Comparison of ENCODE assay signal across 15 mouse cellular contexts in genomic region chr11:54004734-54005133, GRCm38 (mm10). TPM values are rescaled to one million over a fixed set of nuclear protein-coding genes. Genes with fewer than 3 reads are reported as not detected.
DNase-seq lines count a peak whose midpoint lies in the region; ATAC-seq lines count a peak whose summit lies in the region.
"Had no signal": no experiment of that assay in that cellular context is flagged by ENCODE, and none has a peak within 500 bp of the region (broad histone marks: within the 10 kb centered on the region; RNA-seq: fewer than 3 reads in every experiment).

No protein-coding gene starts in this region.

- peaks cover 71% of the 10 kb centered on the region for H3K4me1 ChIP-seq in liver, embryonic 15.5 days (replicated peaks)
- H3K4me1 ChIP-seq: neural tube, embryonic 15.5 days had no signal

- H3K4me3 ChIP-seq in liver, embryonic 15.5 days (replicated peaks), result peak overlapping the region; percentile 30
- H3K4me3 ChIP-seq: embryonic facial prominence, embryonic 15.5 days; heart, embryonic 15.5 days; limb, embryonic 13.5 days; neural tube, embryonic 15.5 days had no signal

- H3K9me3 ChIP-seq in liver, embryonic 15.5 days (replicated peaks), result no peaks in the 10 kb centered on the region
- H3K9me3 ChIP-seq: embryonic facial prominence, embryonic 15.5 days; heart, embryonic 15.5 days; limb, embryonic 13.5 days; neural tube, embryonic 15.5 days had no signal

- peak; percentile 99 for ATAC-seq in liver, embryonic 15.5 days (ENCODE audit: insufficient read depth)
- ATAC-seq: hindbrain, postnatal 0 days had no signal

- H3K27me3 ChIP-seq in liver, embryonic 15.5 days, result no peaks in the 10 kb centered on the region
- H3K27me3 ChIP-seq: embryonic facial prominence, embryonic 15.5 days; neural tube, embryonic 15.5 days had no signal

- H3K36me3 ChIP-seq in liver, embryonic 15.5 days (replicated peaks), result peaks cover 87% of the 10 kb centered on the region
- H3K36me3 ChIP-seq: embryonic facial prominence, embryonic 15.5 days; heart, embryonic 15.5 days; limb, embryonic 13.5 days; neural tube, embryonic 15.5 days had no signal

- DNase-seq in heart, adult 11 months, result peak; percentile 83
- DNase-seq in heart, adult 18-20 months, result no peak
- peak; percentile 54 for DNase-seq in spleen, adult 12 weeks (ENCODE audit: low spot score)
- no peak for DNase-seq in spleen, adult 18-20 months
- no peak for DNase-seq in urinary bladder, postnatal 36 days (ENCODE audit: low spot score in 2 of 2)
- DNase-seq in right cerebral cortex, postnatal 25 days, result no peak
- no peak for DNase-seq in gastrocnemius, postnatal 14 days
- DNase-seq: adrenal gland, adult 8-10 months; layer of hippocampus, postnatal 36 days had no signal

- H3K4me2 ChIP-seq in liver, embryonic 15.5 days, result peak overlapping the region; percentile 66
- H3K4me2 ChIP-seq: embryonic facial prominence, embryonic 15.5 days; heart, embryonic 15.5 days; limb, embryonic 13.5 days; neural tube, embryonic 15.5 days had no signal

- 37% methylated on average over 3 of the region's 3 CpGs for WGBS in liver, embryonic 15.5 days (ENCODE audit: insufficient replicate concordance)

- H3K27ac ChIP-seq in liver, embryonic 15.5 days (replicated peaks), result peak overlapping the region; percentile 94
- H3K27ac ChIP-seq: embryonic facial prominence, embryonic 15.5 days; heart, embryonic 15.5 days; hindbrain, postnatal 0 days; limb, embryonic 13.5 days; neural tube, embryonic 15.5 days had no signal

- H3K9ac ChIP-seq in liver, embryonic 15.5 days, result peak overlapping the region; percentile 45
- H3K9ac ChIP-seq: embryonic facial prominence, embryonic 15.5 days; heart, embryonic 15.5 days; limb, embryonic 13.5 days; neural tube, embryonic 15.5 days had no signal

- intact Hi-C loops in gastrocnemius, postnatal 14 days (cut with DNase I; ENCODE audit: low total_unique reads), result loop anchor here (5.0 kb wide), 1 partner anchor 83 kb away; no protein-coding TSS in a partner anchor

RNA-seq across cellular contexts. Expression of gene Slc22a4, which starts 23.2 kb away (rescaled TPM):
- total RNA-seq in heart, adult 18-20 months (2021), result 1 to 10 TPM; 4.6 to 5.8 TPM
- 36.7 and 38.0 TPM in 2 replicates for polyA plus RNA-seq in liver, embryonic 15.5 days (2015; fragmentation: Nextera tagmentation; extraction: Ambion mirVana)
- total RNA-seq in gastrocnemius, postnatal 14 days (2021), result 1 to 10 TPM in 1 of 2 experiments, under 1 TPM in 1; 0.89 to 1.4 TPM

RNA-seq across cellular contexts. Expression of gene Slc22a21, which starts 24.6 kb away (rescaled TPM):
- 1 to 10 TPM; 1.0 to 1.7 TPM for total RNA-seq in heart, adult 18-20 months (2021)
- 1.1 and 1.8 TPM in 2 replicates for polyA plus RNA-seq in liver, embryonic 15.5 days (2015; fragmentation: Nextera tagmentation; extraction: Ambion mirVana)
- 1 to 10 TPM; 1.3 to 1.7 TPM for total RNA-seq in gastrocnemius, postnatal 14 days (2021)

Comparison
In these comparisons a context has a peak if more than half of its experiments do, and no peak if none do; other contexts are left out.
1. DNase-seq: peak in heart, adult 11 months (single experiment) and spleen, adult 12 weeks (single experiment); none in heart, adult 18-20 months (0 of 2), spleen, adult 18-20 months (0 of 2), urinary bladder, postnatal 36 days (0 of 2), right cerebral cortex, postnatal 25 days (single experiment) and gastrocnemius, postnatal 14 days (single experiment).